Mouse (Mus musculus): Measurements from ENCODE around the gene Gm20449. TPM values are rescaled to one million over a fixed set of nuclear protein-coding genes. Genes with fewer than 3 reads are reported as not detected.
"Not testable (repeated sequence)": the region's sequence is repeated elsewhere in the genome, so short reads cannot be mapped to it uniquely, and the experiment has no call there.

The Gm20449 gene
- total RNA-seq (2021) = under 1 TPM; 0.10 to 0.13 TPM
- long read RNA-seq, experiment 1 = 0 reads
- long read RNA-seq, experiment 2 = 0 reads

DNA sequence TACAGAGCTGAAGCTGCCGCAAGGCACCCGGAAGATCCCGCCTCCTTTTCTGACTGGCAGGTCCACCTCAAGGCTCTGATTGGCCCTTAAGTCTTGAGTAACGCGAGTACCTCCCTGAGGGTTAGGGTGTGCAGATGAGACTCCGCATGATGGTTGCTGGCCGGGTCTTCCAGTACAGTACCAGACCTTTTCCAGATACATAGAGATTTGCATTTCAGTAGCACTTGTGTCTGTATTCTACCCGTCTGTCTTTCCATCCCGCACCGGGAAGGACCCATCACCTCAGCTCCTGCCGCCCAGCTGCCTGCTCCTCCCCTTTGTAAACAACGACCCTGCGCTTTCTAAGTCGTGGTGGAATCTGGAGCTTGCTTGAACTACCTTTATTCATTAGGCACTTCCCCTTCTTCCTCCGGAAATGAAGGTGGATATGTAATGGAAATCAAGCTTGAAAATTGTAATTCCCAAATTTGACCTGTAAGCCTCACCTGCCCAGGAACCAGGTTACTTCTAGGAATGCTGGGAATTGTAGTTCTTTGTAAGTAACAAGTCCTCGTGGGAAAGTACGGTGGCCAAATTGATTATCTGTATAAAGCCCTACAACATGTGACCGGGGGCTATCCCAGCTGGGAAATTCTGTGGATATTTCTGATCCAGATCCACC lies at the start of gene Gm20449, which contains the start of gene AW146154:
Gene Gm20449, minus strand, starts transcription at position 29 of the 661 bp plus-strand sequence.
Gene AW146154, minus strand, starts transcription at position 502 of the 661 bp plus-strand sequence.
- DNase-seq (ENCODE audit: low spot score in 2 of 2) = peak; percentile 96 to 97

- no peak for DNase-seq (ENCODE audit: low spot score in 2 of 2)
These were observed 13.5 kb upstream of the Gm20449 start for GRCm38 (mm10) chr7:41512672-41513071.

GRCm38 (mm10) chr7:41512207-41512606 lies 13.0 kb upstream of the Gm20449 start:
- no peak for DNase-seq (ENCODE audit: low spot score in 2 of 2)

DNA sequence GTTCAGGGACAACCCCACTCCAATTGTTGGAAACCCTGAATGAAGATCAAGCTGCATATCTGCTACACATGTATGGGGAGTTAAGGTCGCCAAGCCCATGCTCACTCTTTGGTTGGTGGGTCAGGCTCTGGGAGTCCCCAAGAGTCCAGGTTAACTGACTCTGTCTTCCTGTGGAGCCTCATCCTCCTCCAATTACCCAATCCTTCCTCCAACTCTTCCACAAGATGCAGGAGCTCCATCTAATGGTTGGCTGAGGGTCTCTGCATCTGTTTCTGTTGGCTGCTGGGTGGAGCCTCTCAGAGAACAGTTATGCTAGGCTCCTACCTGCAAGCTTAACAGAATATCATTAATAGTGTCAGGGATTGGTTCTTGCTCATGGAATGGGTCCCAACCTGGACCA lies 3.2 kb upstream of the Gm20449 start:
- DNase-seq (ENCODE audit: low spot score in 2 of 2) = no peak

GRCm38 (mm10) chr7:41500151-41500934 lies 1.1 kb upstream of the Gm20449 start:
- peak; percentile 58 for DNase-seq (ENCODE audit: low spot score in 2 of 2)

- not testable (repeated sequence) for DNase-seq (ENCODE audit: low spot score in 2 of 2)
These were observed 214 bp downstream of the Gm20449 start for GRCm38 (mm10) chr7:41499018-41499388.

DNA sequence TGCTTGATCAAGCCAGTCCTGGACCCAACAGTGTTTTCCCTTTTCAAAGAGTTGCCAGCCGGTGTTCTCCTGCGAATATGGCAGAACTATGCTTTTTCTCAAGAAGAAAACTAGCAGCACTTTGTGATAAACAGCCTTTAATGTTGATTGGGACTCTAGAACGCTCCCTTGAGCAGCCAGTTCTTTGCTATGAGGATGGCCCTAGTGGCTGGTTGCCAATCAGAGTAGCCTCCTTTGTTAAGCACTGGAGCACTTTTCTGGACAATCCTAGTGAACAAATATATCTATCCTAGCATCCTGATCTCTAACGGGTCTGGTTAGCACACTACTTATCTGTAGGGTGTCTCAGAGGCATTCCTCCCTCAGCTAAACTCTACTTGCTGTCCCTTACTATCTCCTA lies 753 bp downstream of the Gm20449 start:
- DNase-seq (ENCODE audit: low spot score in 2 of 2) = not testable (repeated sequence)

DNA sequence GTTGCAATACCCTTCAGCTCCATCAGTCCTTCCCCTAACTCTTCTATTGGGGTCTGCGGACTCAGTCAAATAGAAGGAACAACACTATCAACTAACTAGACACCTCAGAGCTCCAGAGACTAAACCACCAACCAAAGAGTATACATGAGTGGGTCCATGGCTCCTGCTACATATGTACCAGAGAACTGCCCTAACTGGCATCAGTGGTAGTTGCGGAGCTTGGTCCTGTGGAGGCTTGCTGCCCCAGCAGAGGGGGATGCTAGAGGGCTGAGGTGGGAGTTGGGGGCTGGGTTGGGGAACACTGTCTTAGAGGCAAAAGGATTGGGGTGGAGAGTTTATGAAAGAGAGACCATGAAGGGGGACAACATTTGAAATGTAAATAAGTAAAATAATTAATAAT lies 1.3 kb downstream of the Gm20449 start:
- DNase-seq (ENCODE audit: low spot score in 2 of 2) = no peak

DNA sequence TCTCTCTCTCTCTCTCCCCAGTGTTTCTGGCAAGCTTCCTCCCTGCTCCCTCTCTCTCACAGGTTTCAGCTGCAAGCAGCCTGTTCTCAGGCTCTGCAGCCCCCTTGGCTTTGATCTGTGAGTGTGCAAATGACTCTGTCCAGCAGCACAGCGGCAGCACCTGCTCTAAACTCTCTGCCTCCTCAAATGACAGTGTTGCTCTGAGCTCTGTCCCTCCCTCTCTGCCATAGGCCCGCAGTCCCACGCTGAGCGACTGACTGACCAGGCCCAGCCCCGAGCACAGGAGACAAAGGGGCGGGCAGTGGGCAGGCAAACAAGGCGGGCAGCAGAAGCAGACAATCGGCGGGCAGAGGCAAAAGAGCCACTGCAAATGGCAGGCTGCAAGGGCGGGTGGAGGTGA lies 47.4 kb downstream of the Gm20449 start:
- DNase-seq (ENCODE audit: low spot score in 2 of 2) = no peak

DNA sequence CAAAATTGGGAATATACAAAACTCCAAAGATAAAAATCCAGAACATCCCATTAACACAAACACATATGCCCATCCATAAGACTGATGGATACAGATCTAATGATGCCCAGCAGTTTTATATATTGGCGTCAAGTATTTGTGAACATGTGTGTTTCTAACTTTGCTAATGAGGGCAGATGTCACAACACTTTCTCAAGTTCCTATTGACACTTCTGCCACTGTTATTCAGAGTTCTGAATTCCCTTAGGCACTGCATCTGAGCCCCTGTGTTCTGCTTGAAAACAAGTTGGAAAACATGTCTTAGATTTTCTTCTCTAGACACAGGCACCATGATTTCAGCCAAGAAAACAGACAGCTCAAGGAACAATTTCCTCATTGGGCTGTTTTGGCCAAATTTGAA lies 50.6 kb downstream of the Gm20449 start, which contains the start of gene Vmn2r57:
Gene Vmn2r57, minus strand, starts transcription at position 101 of the 400 bp plus-strand sequence.
- DNase-seq (ENCODE audit: low spot score in 2 of 2) = not testable (repeated sequence)

- DNase-seq (ENCODE audit: low spot score in 2 of 2) = no peak
These were observed 105.1 kb downstream of the Gm20449 start for GRCm38 (mm10) chr7:41394130-41394529.

- DNase-seq (ENCODE audit: low spot score in 2 of 2) = peak; percentile 52 to 70
These were observed 105.9 kb downstream of the Gm20449 start, which contains the start of gene AI987944 for GRCm38 (mm10) chr7:41393048-41393971. TSS of gene AI987944 (minus strand) at chr7:41393379.

Other genes starting within 250 kb of the Gm20449 start
- gene AI987944, start 106.0 kb downstream of the Gm20449 start, total RNA-seq (2021) = 10 to 100 TPM; 11.5 to 12.4 TPM
- under 1 TPM; 0.19 to 0.23 TPM for gene Vmn2r57, start 50.7 kb downstream of the Gm20449 start, total RNA-seq (2021)
- gene AW146154, start 473 bp upstream of the Gm20449 start, total RNA-seq (2021) = 1 to 10 TPM; 6.7 to 7.5 TPM
- gene Gm6871, start 74.2 kb upstream of the Gm20449 start, total RNA-seq (2021) = not detected
- gene 2610021A01Rik, start 99.8 kb upstream of the Gm20449 start, total RNA-seq (2021) = 10 to 100 TPM; 13.1 to 15.4 TPM
- gene Zfp788, start 133.8 kb upstream of the Gm20449 start, total RNA-seq (2021) = 10 to 100 TPM; 10.4 to 10.8 TPM

Data from adrenal gland, adult 18-20 months (tissue).